Mouse (Mus musculus) subcutaneous adipose tissue, adult 2 months (tissue): ENCODE measurements around the gene Hoxb4. TPM values are rescaled to one million over a fixed set of nuclear protein-coding genes. Genes with fewer than 3 reads are reported as not detected.

Experiments
- polyA plus RNA-seq: library from polyadenylated mRNA; depleted of rRNA; stranded (reverse); fragments of >200 nt; gene quantifications from 2 replicates; pipeline ENCODE4 v1.2.3, GENCODE M21; 2012; ENCODE audit warnings: low replicate concordance; rRNA removed

Hoxb4 gene
- 6.3 and 7.8 TPM in 2 replicates for polyA plus RNA-seq

GRCm38 (mm10) chr11:96317608-96318367 is at the start of gene Hoxb4:
Gene Hoxb4, plus strand, starts transcription at chr11:96318267.

GRCm38 (mm10) chr11:96270996-96271540 is 47.0 kb upstream of the Hoxb4 start, which contains the start of gene Hoxb9:
Gene Hoxb9, plus strand, starts transcription at chr11:96271457.

GRCm38 (mm10) chr11:96281855-96282570 is 36.1 kb upstream of the Hoxb4 start, which contains the start of gene Hoxb8:
Gene Hoxb8, plus strand, starts transcription at chr11:96281905.

GRCm38 (mm10) chr11:96285771-96286738 is 32.0 kb upstream of the Hoxb4 start, which contains the start of gene Hoxb7:
Gene Hoxb7, plus strand, starts transcription at chr11:96286623.

GRCm38 (mm10) chr11:96291681-96292564 is 26.1 kb upstream of the Hoxb4 start, which contains the start of gene Hoxb6:
Gene Hoxb6, plus strand, starts transcription at chr11:96292476.

GRCm38 (mm10) chr11:96303151-96304099 is 14.6 kb upstream of the Hoxb4 start, which contains the start of gene Hoxb5:
Gene Hoxb5, plus strand, starts transcription at chr11:96303336.

GRCm38 (mm10) chr11:96323154-96323553 is 5.1 kb downstream of the Hoxb4 start, which contains the start of gene Hoxb3:
Gene Hoxb3, plus strand, starts transcription at chr11:96323326.

GRCm38 (mm10) chr11:96350341-96350624 is 32.2 kb downstream of the Hoxb4 start, which contains the start of gene Hoxb2:
Gene Hoxb2, plus strand, starts transcription at chr11:96350525.

GRCm38 (mm10) chr11:96365441-96366091 is 47.5 kb downstream of the Hoxb4 start, which contains the start of gene Hoxb1:
Gene Hoxb1, plus strand, starts transcription at chr11:96365752.

Other genes starting within 250 kb of the Hoxb4 start
- gene Atp5g1, start 242.6 kb upstream of the Hoxb4 start, polyA plus RNA-seq, result 207 and 461 TPM in 2 replicates
- gene Calcoco2, start 206.3 kb upstream of the Hoxb4 start, polyA plus RNA-seq, result not detected in 2 replicates
- 0.05 TPM in 1 of 2 replicates, not detected in the other for gene Ttll6, start 184.5 kb upstream of the Hoxb4 start, polyA plus RNA-seq
- not detected in 2 replicates for gene Hoxb13, start 124.0 kb upstream of the Hoxb4 start, polyA plus RNA-seq
- 1.8 and 3.8 TPM in 2 replicates for gene Hoxb9, start 46.8 kb upstream of the Hoxb4 start, polyA plus RNA-seq
- gene Hoxb8, start 36.4 kb upstream of the Hoxb4 start, polyA plus RNA-seq, result 4.3 and 44.7 TPM in 2 replicates
- gene Hoxb7, start 31.6 kb upstream of the Hoxb4 start, polyA plus RNA-seq, result 4.0 and 10.7 TPM in 2 replicates
- gene Hoxb6, start 25.8 kb upstream of the Hoxb4 start, polyA plus RNA-seq, result 13.7 and 36.9 TPM in 2 replicates
- 7.1 and 7.2 TPM in 2 replicates for gene Hoxb5, start 14.9 kb upstream of the Hoxb4 start, polyA plus RNA-seq
- gene Hoxb3, start 5.1 kb downstream of the Hoxb4 start, polyA plus RNA-seq, result 5.9 and 14.8 TPM in 2 replicates
- gene Hoxb2, start 32.3 kb downstream of the Hoxb4 start, polyA plus RNA-seq, result 9.7 and 14.6 TPM in 2 replicates
- gene Hoxb1, start 47.5 kb downstream of the Hoxb4 start, polyA plus RNA-seq, result not detected in 2 replicates
- 0.70 and 2.4 TPM in 2 replicates for gene Skap1, start 146.3 kb downstream of the Hoxb4 start, polyA plus RNA-seq